Mouse (Mus musculus): ENCODE results near the gene Adamts7. TPM values are rescaled to one million over a fixed set of nuclear protein-coding genes. Genes with fewer than 3 reads are reported as not detected.
A peak's percentile ranks its signal among the peaks of the same experiment; 100 is the strongest.

The Adamts7 gene
- polyA plus RNA-seq, 1 experiment from 2014 or later = 11.4 TPM

DNA sequence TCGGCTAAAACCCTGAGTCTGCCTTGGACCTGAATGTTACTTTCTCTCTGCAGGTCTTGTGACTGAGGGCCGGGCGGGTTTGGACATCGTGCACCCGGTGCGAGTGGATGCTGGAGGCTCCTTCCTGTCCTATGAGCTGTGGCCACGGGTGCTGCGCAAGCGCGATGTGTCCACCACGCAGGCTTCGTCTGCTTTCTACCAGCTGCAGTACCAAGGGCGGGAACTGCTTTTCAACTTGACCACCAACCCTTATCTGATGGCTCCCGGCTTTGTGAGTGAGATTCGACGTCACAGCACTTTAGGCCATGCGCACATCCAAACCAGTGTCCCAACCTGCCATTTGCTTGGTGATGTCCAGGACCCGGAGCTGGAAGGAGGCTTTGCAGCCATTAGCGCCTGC lies 8.6 kb downstream of the Adamts7 start:
- Histone ChIP-seq H3K4me3 (ENCODE audit: low read depth, low read length) (no peak overlapping the region), H3K9me3 (ENCODE audit: control insufficient read depth, low read length) (no peaks in the 10 kb centered on the region), H3K27me3 (ENCODE audit: control insufficient read depth, insufficient read depth, low read length) (no peaks in the 10 kb centered on the region), H3K4me2 (no peak overlapping the region), H3K4me1 (ENCODE audit: control insufficient read depth, insufficient read depth, low read length) (no peaks in the 10 kb centered on the region), H3K9ac (ENCODE audit: low read length) (no peak overlapping the region), H3K36me3 (ENCODE audit: control insufficient read depth, insufficient read depth, low read length) (peaks cover 9% of the 10 kb centered on the region), H3K27ac (ENCODE audit: low read depth, low read length) (no peak overlapping the region)
- DNase-seq (ENCODE audit: low spot score, missing footprints) = peak; percentile 60
- 97% methylated on average over 19 of the region's 19 CpGs for WGBS
- ATAC-seq (ENCODE audit: low FRiP score) = no peak

- H3K4me2 ChIP-seq = no peak overlapping the region
- H3K27ac ChIP-seq (ENCODE audit: low read depth, low read length) = no peak overlapping the region
- no peak overlapping the region for H3K9ac ChIP-seq (ENCODE audit: low read length)
- no peaks in the 10 kb centered on the region for H3K9me3 ChIP-seq (ENCODE audit: control insufficient read depth, low read length)
- H3K36me3 ChIP-seq (ENCODE audit: control insufficient read depth, insufficient read depth, low read length) = peaks cover 9% of the 10 kb centered on the region
- ATAC-seq (ENCODE audit: low FRiP score) (no peak), DNase-seq (ENCODE audit: low spot score, missing footprints) (peak; percentile 45)
- no peaks in the 10 kb centered on the region for H3K4me1 ChIP-seq (ENCODE audit: control insufficient read depth, insufficient read depth, low read length)
- no peak overlapping the region for H3K4me3 ChIP-seq (ENCODE audit: low read depth, low read length)
- no peaks in the 10 kb centered on the region for H3K27me3 ChIP-seq (ENCODE audit: control insufficient read depth, insufficient read depth, low read length)
- WGBS = 83% methylated on average over 8 of the region's 8 CpGs
These were observed 9.9 kb downstream of the Adamts7 start for GRCm38 (mm10) chr9:90172528-90173321.

DNA sequence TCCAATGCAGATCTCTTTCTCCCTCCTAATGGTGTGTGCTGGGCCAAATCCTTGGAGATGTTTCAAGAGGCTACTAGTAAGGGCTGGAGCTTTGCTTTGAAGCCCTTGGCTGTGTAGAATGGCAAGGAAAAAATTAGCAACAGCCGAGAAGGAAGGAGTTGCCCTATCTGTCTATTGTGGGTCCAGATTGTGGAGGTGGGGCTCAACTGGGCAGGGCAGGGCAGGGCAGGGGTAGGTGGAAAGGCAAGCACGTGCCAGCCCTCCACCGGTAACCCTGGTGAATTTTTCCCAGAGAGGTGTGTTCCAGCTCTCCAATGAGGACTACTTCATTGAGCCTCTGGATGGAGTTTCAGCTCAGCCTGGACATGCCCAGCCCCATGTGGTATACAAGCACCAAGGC lies 10.5 kb downstream of the Adamts7 start:
- Histone ChIP-seq H3K4me2 (no peak overlapping the region), H3K9ac (ENCODE audit: low read length) (no peak overlapping the region), H3K4me1 (ENCODE audit: control insufficient read depth, insufficient read depth, low read length) (no peaks in the 10 kb centered on the region), H3K36me3 (ENCODE audit: control insufficient read depth, insufficient read depth, low read length) (peaks cover 9% of the 10 kb centered on the region), H3K27me3 (ENCODE audit: control insufficient read depth, insufficient read depth, low read length) (no peaks in the 10 kb centered on the region), H3K9me3 (ENCODE audit: control insufficient read depth, low read length) (no peaks in the 10 kb centered on the region), H3K27ac (ENCODE audit: low read depth, low read length) (no peak overlapping the region), H3K4me3 (ENCODE audit: low read depth, low read length) (no peak overlapping the region)
- ATAC-seq (ENCODE audit: low FRiP score) = no peak
- 90% methylated on average over 3 of the region's 3 CpGs for WGBS
- DNase-seq (ENCODE audit: low spot score, missing footprints) = peak; percentile 0

GRCm38 (mm10) chr9:90179409-90179808 lies 16.5 kb downstream of the Adamts7 start:
- H3K27me3 ChIP-seq (ENCODE audit: control insufficient read depth, insufficient read depth, low read length) = no peaks in the 10 kb centered on the region
- no peak overlapping the region for H3K4me2 ChIP-seq
- peaks cover 9% of the 10 kb centered on the region; the same call in 1 of the 2 replicates for H3K36me3 ChIP-seq (ENCODE audit: control insufficient read depth, insufficient read depth, low read length)
- no peak overlapping the region for H3K4me3 ChIP-seq (ENCODE audit: low read depth, low read length)
- no peak overlapping the region for H3K9ac ChIP-seq (ENCODE audit: low read length)
- DNase-seq (ENCODE audit: low spot score, missing footprints) = peak; percentile 35
- H3K9me3 ChIP-seq (ENCODE audit: control insufficient read depth, low read length) = no peaks in the 10 kb centered on the region
- no peak for ATAC-seq (ENCODE audit: low FRiP score)
- 87% methylated on average over 5 of the region's 5 CpGs for WGBS
- H3K27ac ChIP-seq (ENCODE audit: low read depth, low read length) = no peak overlapping the region
- no peaks in the 10 kb centered on the region for H3K4me1 ChIP-seq (ENCODE audit: control insufficient read depth, insufficient read depth, low read length)

DNA sequence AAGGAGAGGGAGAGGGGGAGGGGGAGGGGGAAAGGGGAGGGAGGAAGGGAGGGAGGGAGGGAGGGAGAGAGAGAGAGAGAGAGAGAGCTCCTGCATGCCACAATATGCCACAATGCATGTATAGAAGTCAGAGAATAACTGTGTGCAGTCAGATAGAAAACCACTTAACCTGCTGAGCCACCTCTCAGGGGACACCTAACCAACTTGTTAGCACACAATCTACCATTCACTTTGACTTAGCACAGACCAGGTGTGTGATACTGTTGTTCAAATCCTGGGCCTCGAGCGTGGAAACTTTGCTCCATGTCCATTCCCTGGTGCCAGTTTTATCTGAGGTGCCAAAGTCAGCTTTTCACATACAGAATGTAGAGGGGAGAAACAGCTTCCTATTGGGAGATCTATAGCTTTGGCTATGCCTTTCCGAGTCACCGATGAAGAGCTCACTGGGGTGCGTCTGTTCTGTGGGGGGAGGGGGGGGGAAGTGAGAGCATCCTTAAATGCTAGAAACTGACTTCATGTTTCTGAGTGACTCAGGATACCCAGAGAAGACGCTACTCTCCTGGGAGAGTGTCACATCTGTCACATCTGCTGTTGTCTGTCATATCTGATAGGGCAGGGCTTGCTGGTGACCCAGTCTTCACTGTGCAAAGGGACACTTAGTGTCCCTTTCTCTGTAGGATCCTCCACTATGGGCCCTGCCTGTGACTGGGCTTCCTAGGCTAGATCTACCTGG lies 19.0 kb downstream of the Adamts7 start:
- WGBS = 87% methylated on average over 6 of the region's 6 CpGs
- peaks cover 6% of the 10 kb centered on the region; the same call in 1 of the 2 replicates for H3K36me3 ChIP-seq (ENCODE audit: control insufficient read depth, insufficient read depth, low read length)
- no peaks in the 10 kb centered on the region for H3K9me3 ChIP-seq (ENCODE audit: control insufficient read depth, low read length)
- H3K9ac ChIP-seq (ENCODE audit: low read length) = no peak overlapping the region
- no peak overlapping the region for H3K4me3 ChIP-seq (ENCODE audit: low read depth, low read length)
- no peaks in the 10 kb centered on the region for H3K27me3 ChIP-seq (ENCODE audit: control insufficient read depth, insufficient read depth, low read length)
- no peak overlapping the region for H3K4me2 ChIP-seq
- ATAC-seq (ENCODE audit: low FRiP score) = no peak
- peak; percentile 71 for DNase-seq (ENCODE audit: low spot score, missing footprints)
- no peaks in the 10 kb centered on the region for H3K4me1 ChIP-seq (ENCODE audit: control insufficient read depth, insufficient read depth, low read length)
- H3K27ac ChIP-seq (ENCODE audit: low read depth, low read length) = no peak overlapping the region

DNA sequence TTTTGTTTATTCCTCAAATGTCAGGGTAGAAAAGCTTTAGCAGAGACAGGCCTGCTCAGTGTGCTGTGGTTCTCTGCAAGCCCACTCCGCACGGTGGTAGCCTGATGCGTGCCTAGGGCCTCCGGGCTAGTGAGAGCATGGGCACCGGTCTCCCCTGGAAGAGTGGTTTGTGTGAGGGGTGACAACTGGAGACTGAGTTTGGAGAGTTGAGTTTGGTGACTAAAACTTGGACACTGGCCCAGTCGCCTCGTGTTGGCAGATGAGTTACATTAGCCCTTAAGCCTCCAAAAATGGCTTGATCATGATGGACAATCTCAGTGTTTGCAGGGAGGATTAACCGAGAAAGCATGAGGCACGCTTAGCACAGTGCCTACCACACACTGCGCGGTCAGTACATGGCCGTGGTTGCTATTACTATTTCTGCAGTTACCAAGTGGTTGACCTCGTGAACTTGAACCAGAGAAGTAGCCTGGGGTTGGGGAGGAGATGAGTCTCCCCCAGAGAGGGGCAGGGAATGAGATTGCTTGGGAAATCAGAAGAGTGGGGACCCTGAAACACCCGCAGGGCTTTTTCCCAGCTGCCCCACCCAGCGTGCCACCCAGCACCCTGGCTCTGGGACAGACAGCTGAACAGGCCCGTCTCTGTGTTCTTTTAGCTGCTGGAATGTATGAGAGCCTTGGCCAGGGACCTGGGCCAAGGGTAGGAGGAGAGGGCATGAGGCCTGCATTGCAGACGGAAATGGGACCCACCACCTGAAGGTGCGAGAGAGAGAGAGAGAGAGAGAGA lies 20.0 kb downstream of the Adamts7 start:
- Histone ChIP-seq H3K27ac (ENCODE audit: low read depth, low read length) (no peak overlapping the region), H3K36me3 (ENCODE audit: control insufficient read depth, insufficient read depth, low read length) (peaks cover 6% of the 10 kb centered on the region; the same call in 1 of the 2 replicates), H3K9ac (ENCODE audit: low read length) (no peak overlapping the region), H3K27me3 (ENCODE audit: control insufficient read depth, insufficient read depth, low read length) (no peaks in the 10 kb centered on the region), H3K9me3 (ENCODE audit: control insufficient read depth, low read length) (no peaks in the 10 kb centered on the region), H3K4me3 (ENCODE audit: low read depth, low read length) (no peak overlapping the region), H3K4me1 (ENCODE audit: control insufficient read depth, insufficient read depth, low read length) (no peaks in the 10 kb centered on the region), H3K4me2 (no peak overlapping the region)
- peak; percentile 62 for DNase-seq (ENCODE audit: low spot score, missing footprints)
- 89% methylated on average over 18 of the region's 18 CpGs for WGBS
- no peak for ATAC-seq (ENCODE audit: low FRiP score)

- Histone ChIP-seq H3K27ac (ENCODE audit: low read depth, low read length) (no peak overlapping the region), H3K4me3 (ENCODE audit: low read depth, low read length) (no peak overlapping the region), H3K4me1 (ENCODE audit: control insufficient read depth, insufficient read depth, low read length) (no peaks in the 10 kb centered on the region), H3K27me3 (ENCODE audit: control insufficient read depth, insufficient read depth, low read length) (no peaks in the 10 kb centered on the region), H3K4me2 (no peak overlapping the region), H3K9me3 (ENCODE audit: control insufficient read depth, low read length) (no peaks in the 10 kb centered on the region), H3K36me3 (ENCODE audit: control insufficient read depth, insufficient read depth, low read length) (peaks cover 10% of the 10 kb centered on the region), H3K9ac (ENCODE audit: low read length) (no peak overlapping the region)
- 88% methylated on average over 3 of the region's 3 CpGs for WGBS
- DNase-seq (ENCODE audit: low spot score, missing footprints) = peak; percentile 51
- ATAC-seq (ENCODE audit: low FRiP score) = no peak
These were observed 20.7 kb downstream of the Adamts7 start for GRCm38 (mm10) chr9:90183550-90183949.

GRCm38 (mm10) chr9:90184116-90184515 lies 21.2 kb downstream of the Adamts7 start:
- no peak for ATAC-seq (ENCODE audit: low FRiP score)
- peaks cover 10% of the 10 kb centered on the region for H3K36me3 ChIP-seq (ENCODE audit: control insufficient read depth, insufficient read depth, low read length)

More at GRCm38 (mm10) chr9:90184116-90184515, 21.2 kb downstream of the Adamts7 start:
- Histone ChIP-seq H3K27ac (ENCODE audit: low read depth, low read length) (no peak overlapping the region), H3K4me3 (ENCODE audit: low read depth, low read length) (no peak overlapping the region), H3K4me1 (ENCODE audit: control insufficient read depth, insufficient read depth, low read length) (no peaks in the 10 kb centered on the region), H3K27me3 (ENCODE audit: control insufficient read depth, insufficient read depth, low read length) (no peaks in the 10 kb centered on the region), H3K9me3 (ENCODE audit: control insufficient read depth, low read length) (no peaks in the 10 kb centered on the region), H3K9ac (ENCODE audit: low read length) (no peak overlapping the region), H3K4me2 (no peak overlapping the region)
- peak; percentile 69 for DNase-seq (ENCODE audit: low spot score, missing footprints)
- WGBS = 86% methylated on average over 8 of the region's 8 CpGs
